Mouse (Mus musculus) spleen, adult 12 weeks (tissue): ENCODE measurements around the gene Sparc.

ENCODE experiments used
- DNase-seq: peaks from one replicate; pipeline ENCODE4 v3.0.0; 2022; ENCODE audit warnings: low spot score

Gene Sparc

DNA sequence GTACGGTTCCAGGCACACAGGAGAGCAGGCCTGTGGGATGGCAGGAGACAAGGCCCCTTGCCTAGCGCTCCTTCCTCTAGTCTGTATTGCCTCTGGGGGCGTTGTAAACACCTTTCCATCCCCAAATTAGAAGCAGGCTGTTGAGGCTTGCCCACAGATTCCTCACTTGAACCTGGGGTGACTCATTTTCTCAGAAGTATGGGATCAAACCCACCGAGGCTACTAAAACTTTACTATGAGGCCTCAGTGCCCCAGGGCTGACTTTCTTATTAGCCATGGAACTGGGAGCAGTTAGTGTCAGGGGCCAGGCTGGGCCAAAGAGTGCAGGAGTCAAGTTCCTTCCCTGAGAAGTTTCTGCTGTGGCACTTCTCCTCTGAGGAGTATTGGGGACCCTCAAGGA, 57.7 kb downstream of the Sparc start:
- no peak for DNase-seq

DNA sequence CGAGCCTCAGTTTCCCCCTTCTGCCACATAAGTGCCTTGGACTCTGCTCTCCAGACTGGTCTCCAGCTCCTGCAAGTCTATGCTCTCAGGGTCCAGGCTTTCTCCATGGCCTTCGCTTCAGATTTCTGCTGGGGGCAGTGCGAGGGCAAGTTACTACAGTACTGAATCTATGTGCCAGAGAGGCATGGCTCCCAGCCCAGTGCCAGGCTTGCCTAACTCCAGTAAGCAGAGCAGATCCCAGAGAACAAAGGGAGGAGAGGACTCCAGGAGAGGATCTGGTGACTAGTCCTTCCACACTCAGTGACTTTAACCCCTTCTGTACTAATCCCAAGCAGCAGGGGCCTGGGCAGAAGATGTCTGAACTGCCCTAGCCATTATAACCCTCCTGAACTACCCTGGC, 58.3 kb downstream of the Sparc start:
- no peak for DNase-seq

DNA sequence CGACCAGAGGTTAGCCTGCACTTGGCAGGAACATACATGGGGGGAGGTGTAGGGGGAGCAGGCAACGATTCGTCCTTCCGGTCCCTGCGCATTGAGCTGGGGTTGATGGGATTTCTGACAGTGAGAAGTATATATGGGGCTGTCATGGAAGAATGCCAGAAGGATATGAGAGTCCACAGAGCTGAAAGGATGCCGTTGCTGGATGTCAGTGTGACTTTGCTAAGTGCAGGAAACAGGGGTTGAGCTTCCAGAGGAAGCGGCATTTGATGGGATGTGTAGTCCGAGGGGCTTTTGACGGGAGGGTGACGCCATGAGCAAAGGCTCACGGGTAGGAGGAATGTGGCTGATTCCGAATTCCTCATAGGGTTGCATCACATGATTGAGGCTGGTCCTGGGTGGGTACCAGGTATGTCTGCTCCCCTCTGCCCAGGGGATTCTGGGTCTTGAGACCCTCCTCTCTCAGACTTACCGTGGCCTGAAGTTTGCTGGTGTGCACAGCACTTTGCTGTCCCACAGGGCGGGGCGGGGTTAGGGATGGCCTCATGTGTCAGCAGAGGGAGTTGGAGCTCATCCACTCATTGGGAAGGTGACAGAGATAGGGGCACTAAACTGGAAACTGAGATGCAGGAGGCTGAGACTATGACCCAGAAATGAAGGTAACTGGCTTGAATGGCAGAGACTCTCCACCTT, 64.7 kb downstream of the Sparc start:
- no peak for DNase-seq

DNA sequence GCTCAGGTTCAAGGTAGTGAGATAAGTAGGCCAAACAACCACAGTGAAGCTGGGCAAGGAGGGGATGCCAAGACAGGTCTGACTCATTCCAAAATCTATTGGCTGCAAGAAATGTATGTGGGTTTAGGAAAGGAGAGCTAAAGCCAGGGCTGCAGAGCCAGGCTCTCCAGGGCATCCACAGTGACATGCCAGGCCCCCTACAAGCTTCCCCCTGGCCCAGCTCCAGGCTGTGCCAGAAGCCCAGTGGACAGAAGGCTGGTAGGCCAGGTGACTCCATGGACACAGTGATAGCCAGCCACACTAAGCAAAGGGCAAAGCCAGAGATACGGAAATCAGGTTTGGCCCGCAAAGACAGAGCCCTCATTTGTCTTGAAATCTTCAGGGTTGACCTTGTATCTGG, 66.1 kb downstream of the Sparc start:
- DNase-seq = no peak
